Mouse (Mus musculus): ENCODE results near the gene Sbk2. TPM values are rescaled to one million over a fixed set of nuclear protein-coding genes. Genes with fewer than 3 reads are reported as not detected.
"Not testable (repeated sequence)": the region's sequence is repeated elsewhere in the genome, so short reads cannot be mapped to it uniquely, and the experiment has no call there.

The Sbk2 gene
- 0.26 and 0.47 TPM in 2 replicates for polyA plus RNA-seq (2015; fragmentation: Nextera tagmentation; extraction: Ambion mirVana)

DNA sequence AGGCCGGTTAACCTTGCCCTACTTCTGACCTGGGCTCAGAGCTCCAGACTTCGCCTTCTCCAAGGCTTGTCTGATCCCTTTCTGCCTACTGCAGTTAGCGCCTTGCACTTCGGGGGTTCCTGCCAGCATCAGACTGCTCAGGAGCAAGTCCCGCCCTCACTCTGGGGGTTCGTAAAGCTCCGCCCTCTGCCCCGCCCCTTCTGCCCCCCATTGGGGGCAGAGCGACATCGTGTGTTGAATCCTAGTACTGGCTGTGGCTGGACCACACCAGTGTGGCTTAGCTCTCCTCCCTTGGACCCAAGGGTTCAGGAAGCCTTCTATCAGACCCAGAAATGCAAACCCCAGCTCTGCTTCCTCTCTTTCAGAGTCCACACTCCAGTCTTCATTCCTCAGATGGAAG, at the start of gene Sbk2:
Gene Sbk2 (minus strand): TSS at position 135 of the 400 bp plus-strand sequence.
- peak within 1 kb of the TSS; percentile 56 for H3K9ac ChIP-seq (ENCODE audit: low read length)

DNA sequence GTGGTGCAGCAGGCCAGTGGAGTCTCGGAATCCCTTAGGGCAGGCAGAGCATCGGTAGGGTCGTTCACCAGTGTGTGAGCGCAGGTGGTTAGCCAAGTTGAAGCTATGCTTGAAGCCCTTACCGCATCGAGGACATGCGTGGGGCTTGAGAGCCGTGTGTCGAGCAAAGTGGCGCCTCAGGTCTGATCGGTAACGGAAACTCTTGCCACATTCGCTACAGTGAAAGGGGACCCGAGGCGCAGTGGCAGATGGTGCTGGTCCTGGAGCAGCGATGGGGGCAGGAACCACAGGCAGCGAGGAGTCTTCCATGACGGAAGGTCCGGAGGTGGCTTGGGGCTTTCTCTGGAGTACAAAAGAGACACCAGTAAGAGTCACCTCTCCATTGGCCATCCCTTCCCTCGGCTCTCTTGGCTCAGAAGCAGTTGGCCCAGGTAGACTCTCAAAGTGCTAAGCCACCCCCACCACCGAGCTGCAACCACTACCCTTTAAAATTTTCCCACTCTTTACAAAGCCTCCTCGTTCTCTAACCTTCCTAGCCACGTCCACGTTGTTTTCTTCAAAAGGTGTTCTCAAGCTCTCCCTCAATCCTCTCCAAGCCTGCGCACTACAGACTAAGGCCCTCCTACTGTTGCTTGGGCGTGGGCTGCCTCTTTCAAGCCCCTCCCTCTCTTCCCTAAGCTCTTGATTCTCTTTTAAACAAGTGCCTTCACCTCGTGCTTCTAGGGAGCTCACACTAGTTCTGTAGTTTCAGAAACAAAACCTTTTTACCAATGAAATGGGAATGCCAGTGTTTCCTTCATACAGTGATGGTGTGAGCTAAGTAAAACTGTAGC, 48.7 kb upstream of the Sbk2 start:
- Histone ChIP-seq H3K27me3 (ENCODE audit: control insufficient read depth, insufficient read depth, low read length) (no peaks in the 10 kb centered on the region), H3K4me2 (ENCODE audit: low read depth, low read length) (peak overlapping the region; percentile 55), H3K9ac (ENCODE audit: low read length) (no peak overlapping the region), H3K27ac (ENCODE audit: low read length) (no peak overlapping the region), H3K36me3 (ENCODE audit: control insufficient read depth, insufficient read depth, low read length) (peaks cover 46% of the 10 kb centered on the region), H3K4me1 (ENCODE audit: control insufficient read depth, insufficient read depth, low read length) (peaks cover 5% of the 10 kb centered on the region), H3K4me3 (replicated peaks; ENCODE audit: low read length) (0 out of 2 replicates have a peak overlapping the region, but pooled peaks have one; percentile 83), H3K9me3 (replicated peaks; ENCODE audit: control insufficient read depth, low read length) (0 out of 2 replicates have a peak, but pooled peaks cover 2% of the 10 kb centered on the region)
- no peak for ATAC-seq (ENCODE audit: insufficient read depth, low FRiP score)
- 87% methylated on average over 27 of the region's 27 CpGs for WGBS

More for the DNA sequence above, at the start of gene Sbk2:
- Histone ChIP-seq H3K9me3 (replicated peaks; ENCODE audit: control insufficient read depth, low read length) (no peaks in the 10 kb centered on the region), H3K27ac (ENCODE audit: low read length) (no peak within 1 kb of the TSS), H3K27me3 (ENCODE audit: control insufficient read depth, insufficient read depth, low read length) (peaks cover 3% of the 10 kb centered on the region; the same call in 1 of the 2 replicates), H3K4me1 (ENCODE audit: control insufficient read depth, insufficient read depth, low read length) (peaks cover 4% of the 10 kb centered on the region; the same call in 1 of the 2 replicates), H3K36me3 (ENCODE audit: control insufficient read depth, insufficient read depth, low read length) (no peaks in the 10 kb centered on the region), H3K4me2 (ENCODE audit: low read depth, low read length) (peak within 1 kb of the TSS; percentile 36), H3K4me3 (replicated peaks; ENCODE audit: low read length) (no peak within 1 kb of the TSS; the same call in 1 of the 2 replicates)
- 5% methylated on average over 10 of the region's 10 CpGs for WGBS
- peak; percentile 93 for ATAC-seq (ENCODE audit: insufficient read depth, low FRiP score)

DNA sequence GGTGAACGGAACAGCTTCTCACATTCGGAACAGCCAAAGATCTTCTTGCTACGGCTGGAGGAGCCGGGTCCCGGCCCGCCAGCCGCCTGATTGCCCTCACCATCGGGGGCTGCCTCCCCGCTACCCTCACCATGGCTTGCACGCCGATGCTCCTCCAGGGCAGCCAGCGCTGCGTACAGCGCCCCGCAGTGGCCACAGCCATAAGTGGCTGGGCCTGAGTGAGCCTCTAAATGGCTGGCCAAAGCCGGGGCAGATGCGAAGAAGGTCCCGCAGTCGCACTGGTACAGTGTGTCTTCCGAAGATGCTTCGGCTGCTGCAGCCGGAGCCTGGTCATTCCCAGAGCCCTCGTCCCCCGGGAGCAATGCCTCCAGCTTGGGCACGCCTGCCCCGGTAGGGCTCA, 44.0 kb upstream of the Sbk2 start:
- no peaks in the 10 kb centered on the region for H3K27me3 ChIP-seq (ENCODE audit: control insufficient read depth, insufficient read depth, low read length)
- H3K4me3 ChIP-seq (replicated peaks; ENCODE audit: low read length) = no peak overlapping the region
- H3K36me3 ChIP-seq (ENCODE audit: control insufficient read depth, insufficient read depth, low read length) = peaks cover 58% of the 10 kb centered on the region
- 97% methylated on average over 26 of the region's 26 CpGs for WGBS
- H3K4me2 ChIP-seq (ENCODE audit: low read depth, low read length) = no peak overlapping the region
- no peak overlapping the region for H3K27ac ChIP-seq (ENCODE audit: low read length)
- no peak for ATAC-seq (ENCODE audit: insufficient read depth, low FRiP score)
- H3K9me3 ChIP-seq (replicated peaks; ENCODE audit: control insufficient read depth, low read length) = 0 out of 2 replicates have a peak, but pooled peaks cover 2% of the 10 kb centered on the region
- no peak overlapping the region for H3K9ac ChIP-seq (ENCODE audit: low read length)
- no peaks in the 10 kb centered on the region for H3K4me1 ChIP-seq (ENCODE audit: control insufficient read depth, insufficient read depth, low read length)

DNA sequence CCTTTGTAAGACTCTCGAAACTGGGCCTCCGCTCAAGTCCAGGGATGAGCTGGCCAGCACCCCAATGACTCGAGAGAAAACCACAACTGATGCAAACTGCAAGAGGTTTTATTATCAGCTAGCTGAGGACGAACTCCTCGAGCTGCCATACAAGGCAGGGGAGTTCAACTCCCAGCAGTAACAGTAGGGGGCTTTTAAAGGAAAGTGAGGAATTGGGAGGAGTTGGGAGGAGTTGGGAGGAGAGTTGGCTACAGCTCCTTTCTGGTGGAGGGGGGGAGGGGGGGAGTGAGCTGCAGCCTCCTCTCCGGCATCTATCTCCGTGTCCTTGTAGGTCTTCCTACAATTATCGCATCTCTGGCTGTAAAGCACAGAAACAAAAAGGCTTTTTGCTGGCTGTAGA, 38.7 kb upstream of the Sbk2 start:
- peaks cover 12% of the 10 kb centered on the region for H3K36me3 ChIP-seq (ENCODE audit: control insufficient read depth, insufficient read depth, low read length)
- H3K4me1 ChIP-seq (ENCODE audit: control insufficient read depth, insufficient read depth, low read length); H3K4me3 ChIP-seq (replicated peaks; ENCODE audit: low read length); H3K27me3 ChIP-seq (ENCODE audit: control insufficient read depth, insufficient read depth, low read length); H3K4me2 ChIP-seq (ENCODE audit: low read depth, low read length); ATAC-seq (ENCODE audit: insufficient read depth, low FRiP score); H3K27ac ChIP-seq (ENCODE audit: low read length); H3K9ac ChIP-seq (ENCODE audit: low read length); H3K9me3 ChIP-seq (replicated peaks; ENCODE audit: control insufficient read depth, low read length): not testable (repeated sequence)
- WGBS = 69% methylated on average over 8 of the region's 8 CpGs

GRCm38 (mm10) chr7:4999876-5000275, 35.7 kb upstream of the Sbk2 start:
- H3K36me3 ChIP-seq (ENCODE audit: control insufficient read depth, insufficient read depth, low read length) = no peaks in the 10 kb centered on the region
- H3K4me3 ChIP-seq (replicated peaks; ENCODE audit: low read length) = no peak overlapping the region
- WGBS = 64% methylated on average over 2 of the region's 2 CpGs
- ATAC-seq (ENCODE audit: insufficient read depth, low FRiP score) = no peak
- no peaks in the 10 kb centered on the region for H3K9me3 ChIP-seq (replicated peaks; ENCODE audit: control insufficient read depth, low read length)
- no peak overlapping the region for H3K9ac ChIP-seq (ENCODE audit: low read length)
- H3K4me1 ChIP-seq (ENCODE audit: control insufficient read depth, insufficient read depth, low read length) = peaks cover 12% of the 10 kb centered on the region
- H3K4me2 ChIP-seq (ENCODE audit: low read depth, low read length) = no peak overlapping the region
- no peaks in the 10 kb centered on the region for H3K27me3 ChIP-seq (ENCODE audit: control insufficient read depth, insufficient read depth, low read length)
- no peak overlapping the region for H3K27ac ChIP-seq (ENCODE audit: low read length)

DNA sequence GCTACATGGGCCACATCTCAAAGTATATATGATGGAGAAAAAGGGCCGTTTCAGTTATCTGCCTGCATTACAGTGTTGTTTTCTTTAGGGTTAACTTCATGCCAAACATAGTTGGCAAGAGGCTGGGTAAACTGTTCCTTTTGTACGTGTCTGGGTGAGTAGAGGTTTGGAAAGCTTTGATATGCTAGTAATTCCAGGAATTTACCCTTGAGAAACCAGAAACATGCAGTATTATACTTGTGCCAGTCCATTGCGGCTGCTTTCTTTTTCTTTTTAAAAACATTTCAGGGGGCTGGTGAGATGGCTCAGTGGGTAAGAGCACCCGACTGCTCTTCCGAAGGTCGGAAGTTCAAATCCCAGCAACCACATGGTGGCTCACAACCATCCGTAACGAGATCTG, 32.7 kb upstream of the Sbk2 start:
- peak overlapping the region; percentile 77 for H3K4me2 ChIP-seq (ENCODE audit: low read depth, low read length)
- H3K36me3 ChIP-seq (ENCODE audit: control insufficient read depth, insufficient read depth, low read length) = peaks cover 15% of the 10 kb centered on the region
- no peak overlapping the region; the same call in 1 of the 2 replicates for H3K4me3 ChIP-seq (replicated peaks; ENCODE audit: low read length)
- no peaks in the 10 kb centered on the region for H3K27me3 ChIP-seq (ENCODE audit: control insufficient read depth, insufficient read depth, low read length)
- ATAC-seq (ENCODE audit: insufficient read depth, low FRiP score) = no peak
- H3K27ac ChIP-seq (ENCODE audit: low read length) = no peak overlapping the region
- H3K9me3 ChIP-seq (replicated peaks; ENCODE audit: control insufficient read depth, low read length) = peaks cover 4% of the 10 kb centered on the region; the same call in 1 of the 2 replicates
- WGBS = 58% methylated on average over 6 of the region's 8 CpGs
- no peak overlapping the region for H3K9ac ChIP-seq (ENCODE audit: low read length)
- H3K4me1 ChIP-seq (ENCODE audit: control insufficient read depth, insufficient read depth, low read length) = peaks cover 16% of the 10 kb centered on the region

DNA sequence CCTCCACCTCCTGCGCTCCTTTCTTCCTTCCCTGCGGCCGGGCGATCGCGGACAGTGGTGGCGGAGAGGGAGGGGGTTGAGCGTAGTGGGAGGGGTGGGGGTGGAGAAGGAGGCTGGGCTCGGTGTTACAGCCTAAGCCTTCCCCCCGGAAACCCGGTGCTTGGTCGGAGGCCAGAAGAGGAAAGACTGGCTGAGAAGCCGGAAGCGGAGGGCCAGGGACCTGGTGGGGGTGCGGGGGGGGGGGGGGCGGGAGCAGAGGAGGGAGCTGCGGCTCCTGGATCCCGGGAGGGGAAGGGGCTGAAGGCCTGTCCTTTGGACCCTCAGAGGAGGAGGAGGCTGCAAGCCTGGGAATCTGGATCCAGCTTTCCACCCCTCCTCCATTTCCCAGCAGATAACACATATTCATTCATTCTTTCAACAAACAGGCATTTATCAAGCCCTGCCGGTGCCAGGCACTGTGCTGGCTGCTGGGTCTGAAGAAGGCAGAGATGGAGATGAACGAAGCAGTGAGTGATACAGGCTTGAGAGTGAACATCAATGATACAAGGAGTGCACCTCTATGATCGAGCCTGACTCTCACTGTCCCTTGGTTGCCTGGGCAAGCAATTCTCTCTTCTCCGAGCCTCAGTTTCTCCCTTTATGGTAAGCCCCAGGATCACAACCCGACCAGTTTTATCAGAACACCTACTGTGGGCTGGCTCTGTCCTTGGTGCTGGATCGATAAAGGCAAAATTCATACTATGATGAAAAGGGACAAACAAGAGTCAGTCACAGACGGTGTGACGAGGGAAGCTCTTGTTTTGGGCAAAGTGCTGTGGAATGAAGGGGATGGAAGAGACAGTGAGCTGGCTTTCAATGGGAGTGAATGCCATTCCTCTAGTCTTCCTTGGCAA, 32.0 kb upstream of the Sbk2 start, which contains the start of gene Zfp579:
Gene Zfp579 (minus strand): TSS at position 156 of the 893 bp plus-strand sequence.
- Histone ChIP-seq H3K27ac (ENCODE audit: low read length) (peak within 1 kb of the TSS; percentile 68), H3K9ac (ENCODE audit: low read length) (peak within 1 kb of the TSS; percentile 91)
- WGBS = 8% methylated on average over 14 of the region's 26 CpGs

DNA sequence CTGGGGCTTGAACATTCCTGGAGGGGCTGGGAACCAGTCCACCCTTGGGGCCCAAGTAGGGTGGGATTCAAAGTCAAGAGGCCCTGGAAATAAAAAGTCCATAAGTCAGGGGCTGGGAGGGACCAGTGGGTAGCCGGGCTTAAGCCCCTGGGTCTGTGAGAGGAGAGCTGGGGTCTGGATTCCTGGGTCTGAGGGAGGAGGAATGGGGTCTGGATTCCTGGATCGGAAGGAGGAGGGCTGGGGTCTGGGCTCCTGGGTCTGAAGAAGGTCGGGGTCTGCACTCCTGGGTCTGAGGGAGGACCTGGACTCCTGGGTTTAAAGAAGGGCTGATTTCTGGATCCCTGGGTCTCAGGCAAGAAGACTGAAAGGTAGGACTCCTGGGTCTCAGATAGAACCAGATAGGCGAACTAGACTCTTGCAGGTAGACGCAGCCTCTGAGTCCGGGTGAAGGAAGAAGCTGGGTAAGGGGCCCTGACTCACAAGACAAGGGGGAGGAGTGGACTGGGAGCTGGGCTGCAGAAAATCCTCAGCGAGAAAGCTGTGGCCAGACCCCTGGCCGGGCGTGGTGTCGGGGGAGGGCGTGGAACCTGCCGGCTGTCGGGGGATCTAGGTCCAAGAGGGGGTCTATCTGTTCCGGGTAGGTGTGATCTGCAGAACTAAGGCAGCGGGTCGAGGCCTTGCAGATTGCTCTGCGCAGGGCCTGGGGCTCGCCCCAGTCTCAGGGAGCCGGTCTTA, 31.2 kb upstream of the Sbk2 start:
- H3K27ac ChIP-seq (ENCODE audit: low read length) = peak overlapping the region; percentile 68
- H3K9me3 ChIP-seq (replicated peaks; ENCODE audit: control insufficient read depth, low read length) = peaks cover 4% of the 10 kb centered on the region; the same call in 1 of the 2 replicates
- H3K4me3 ChIP-seq (replicated peaks; ENCODE audit: low read length) = peak overlapping the region; percentile 80
- H3K4me1 ChIP-seq (ENCODE audit: control insufficient read depth, insufficient read depth, low read length) = peaks cover 16% of the 10 kb centered on the region
- WGBS = 4% methylated on average over 19 of the region's 19 CpGs
- peak overlapping the region; percentile 91 for H3K9ac ChIP-seq (ENCODE audit: low read length)
- peak overlapping the region; percentile 77 for H3K4me2 ChIP-seq (ENCODE audit: low read depth, low read length)
- H3K27me3 ChIP-seq (ENCODE audit: control insufficient read depth, insufficient read depth, low read length) = no peaks in the 10 kb centered on the region
- peak; percentile 55 for ATAC-seq (ENCODE audit: insufficient read depth, low FRiP score)
- peaks cover 15% of the 10 kb centered on the region for H3K36me3 ChIP-seq (ENCODE audit: control insufficient read depth, insufficient read depth, low read length)

More for the DNA sequence above, 32.0 kb upstream of the Sbk2 start, which contains the start of gene Zfp579:
- ATAC-seq (ENCODE audit: insufficient read depth, low FRiP score) = peak; percentile 91
- Histone ChIP-seq H3K4me3 (replicated peaks; ENCODE audit: low read length) (peak within 1 kb of the TSS; percentile 80), H3K27me3 (ENCODE audit: control insufficient read depth, insufficient read depth, low read length) (no peaks in the 10 kb centered on the region), H3K36me3 (ENCODE audit: control insufficient read depth, insufficient read depth, low read length) (peaks cover 15% of the 10 kb centered on the region), H3K9me3 (replicated peaks; ENCODE audit: control insufficient read depth, low read length) (peaks cover 4% of the 10 kb centered on the region; the same call in 1 of the 2 replicates), H3K4me2 (ENCODE audit: low read depth, low read length) (peak within 1 kb of the TSS; percentile 77), H3K4me1 (ENCODE audit: control insufficient read depth, insufficient read depth, low read length) (peaks cover 16% of the 10 kb centered on the region)

Measured in stomach, embryonic 16.5 days (tissue).